Mouse (Mus musculus) layer of hippocampus, adult 6 months (tissue): ENCODE measurements around the gene 4930486L24Rik. TPM values are rescaled to one million over a fixed set of nuclear protein-coding genes. Genes with fewer than 3 reads are reported as not detected.

Source experiments
- long read RNA-seq, 2 experiments: library from polyadenylated mRNA; unstranded; transcript quantifications; one replicate each; pipeline ENCODE4 v2.0.0; 2019 to 2020
- polyA plus RNA-seq: library from polyadenylated mRNA; unstranded; fragments of <200 nt; fragmentation: Nextera tagmentation; gene quantifications from 2 replicates; pipeline ENCODE4 v1.2.3, GENCODE M21; 2021

The 4930486L24Rik gene
- polyA plus RNA-seq: 0.10 and 0.21 TPM in 2 replicates
- long read RNA-seq, experiment 1: 0 reads
- long read RNA-seq, experiment 2: 0 reads

DNA sequence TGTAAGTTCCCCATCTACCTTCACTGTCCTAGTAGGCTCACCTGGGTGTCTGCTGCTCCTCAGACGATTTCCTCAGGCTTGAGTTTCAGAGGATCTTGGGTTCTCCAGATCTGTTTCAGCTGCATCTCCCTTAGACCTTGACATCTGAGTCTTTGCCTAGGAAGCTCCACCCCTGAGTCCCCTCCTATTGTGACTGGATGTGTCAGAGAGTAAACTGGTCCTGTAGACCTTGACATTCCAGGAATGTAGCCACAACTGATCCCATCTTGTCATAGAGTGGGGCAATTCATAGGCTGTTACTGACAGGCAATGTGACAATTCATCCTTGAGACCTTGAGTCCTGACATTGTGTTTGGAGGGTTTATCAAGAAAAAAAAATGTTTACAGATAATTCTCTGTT is at the start of gene 4930486L24Rik:
Gene 4930486L24Rik (minus strand): TSS at position 195 of the 400 bp plus-strand sequence.

DNA sequence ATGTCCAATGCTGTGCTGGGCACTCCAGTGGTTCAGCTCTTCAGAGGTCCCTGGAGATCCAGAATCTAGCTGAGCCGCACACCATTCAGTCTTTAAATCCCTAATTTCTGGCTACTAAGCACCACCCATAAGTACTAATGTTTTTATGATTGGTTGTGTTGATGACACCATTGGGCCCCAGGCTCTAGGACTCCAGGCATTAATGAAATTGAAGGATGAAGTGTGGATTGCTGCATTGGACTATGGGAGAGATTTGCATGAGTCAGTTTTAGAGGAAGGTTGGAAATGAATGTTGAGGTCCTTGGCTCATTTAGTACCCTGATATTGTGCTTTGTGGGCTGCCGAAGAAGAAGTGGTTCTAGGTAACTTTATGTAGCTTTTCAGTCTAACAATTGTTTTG is 40.5 kb upstream of the 4930486L24Rik start, which contains the start of gene Tpbpb:
Gene Tpbpb (minus strand): TSS at position 101 of the 400 bp plus-strand sequence.

GRCm38 (mm10) chr13:60897328-60897727 is 33.1 kb upstream of the 4930486L24Rik start, which contains the start of gene Ctla2b:
TSS of gene Ctla2b (minus strand) at chr13:60897447.

GRCm38 (mm10) chr13:60896794-60897193 is 32.5 kb upstream of the 4930486L24Rik start, which contains the start of gene Gm49392:
TSS of gene Gm49392 (minus strand) at chr13:60896894.

GRCm38 (mm10) chr13:60802749-60803148 is 61.5 kb downstream of the 4930486L24Rik start, which contains the start of gene Ctsll3:
TSS of gene Ctsll3 (minus strand) at chr13:60802849.

Other genes with a start within 250 kb of the 4930486L24Rik start
- gene BC051665, start 78.1 kb downstream of the 4930486L24Rik start, polyA plus RNA-seq: not detected in 2 replicates
- not detected in 2 replicates for gene Ctsll3, start 61.6 kb downstream of the 4930486L24Rik start, polyA plus RNA-seq
- gene Gm49392, start 32.4 kb upstream of the 4930486L24Rik start, polyA plus RNA-seq: not detected in 2 replicates
- 0.67 and 0.69 TPM in 2 replicates for gene Ctla2b, start 33.0 kb upstream of the 4930486L24Rik start, polyA plus RNA-seq
- gene Tpbpb, start 40.4 kb upstream of the 4930486L24Rik start, polyA plus RNA-seq: not detected in 2 replicates
- gene Gm49393, start 71.1 kb upstream of the 4930486L24Rik start, polyA plus RNA-seq: not detected in 2 replicates
- gene Gm49391, start 72.1 kb upstream of the 4930486L24Rik start, polyA plus RNA-seq: 0.69 and 1.3 TPM in 2 replicates
- gene Ctla2a, start 72.2 kb upstream of the 4930486L24Rik start, polyA plus RNA-seq: 10.7 and 14.2 TPM in 2 replicates
- gene Tpbpa, start 77.5 kb upstream of the 4930486L24Rik start, polyA plus RNA-seq: not detected in 2 replicates
- not detected in 2 replicates for gene Ctsj, start 141.5 kb upstream of the 4930486L24Rik start, polyA plus RNA-seq
- not detected in 2 replicates for gene Ctsq, start 176.2 kb upstream of the 4930486L24Rik start, polyA plus RNA-seq